Mouse (Mus musculus) embryonic fibroblast, embryonic 13.5 days (primary cell): ENCODE measurements at regions not wholly inside any gene's neighbourhood (a gene's known extent, or its start where the extent isn't known, plus 50 kb on each side); places are given as distances from the start of the nearest gene placed in this dataset.

Experiments used
- H3K27ac ChIP-seq: 2 replicates; pipeline ENCODE4 v1.5.1; 2012; ENCODE audit warnings: low read length, control low read depth, inconsistent platforms; ENCODE audit not compliant: insufficient read depth
- H3K4me1 ChIP-seq: 2 replicates; pipeline ENCODE4 v1.6.1; 2011; ENCODE audit warnings: low read length; ENCODE audit not compliant: control insufficient read depth, insufficient read depth
- H3K4me3 ChIP-seq: 2 replicates; pipeline ENCODE4 v1.5.1; 2011; ENCODE audit warnings: mild to moderate bottlenecking, control low read depth, low read length; ENCODE audit not compliant: insufficient read depth
- CTCF ChIP-seq: IDR thresholded peaks from 2 replicates; pipeline ENCODE4 v1.5.1; 2011; ENCODE audit warnings: mild to moderate bottlenecking, control low read depth, low read length, moderate library complexity, borderline replicate concordance; ENCODE audit not compliant: insufficient read depth
- POLR2A ChIP-seq: IDR thresholded peaks from 2 replicates; pipeline ENCODE4 v1.6.1; 2011; ENCODE audit warnings: low read depth, mild to moderate bottlenecking, control low read depth, low read length, moderate library complexity

- no peak for TF ChIP-seq CTCF
- no peak for TF ChIP-seq POLR2A
- H3K4me1 ChIP-seq: no peaks in the 10 kb centered on the region
- H3K27ac ChIP-seq: no peak overlapping the region
- H3K4me3 ChIP-seq: no peak overlapping the region
These were observed 898.9 kb upstream of the Acvr2a start for GRCm38 (mm10) chr2:47914986-47915485.

DNA sequence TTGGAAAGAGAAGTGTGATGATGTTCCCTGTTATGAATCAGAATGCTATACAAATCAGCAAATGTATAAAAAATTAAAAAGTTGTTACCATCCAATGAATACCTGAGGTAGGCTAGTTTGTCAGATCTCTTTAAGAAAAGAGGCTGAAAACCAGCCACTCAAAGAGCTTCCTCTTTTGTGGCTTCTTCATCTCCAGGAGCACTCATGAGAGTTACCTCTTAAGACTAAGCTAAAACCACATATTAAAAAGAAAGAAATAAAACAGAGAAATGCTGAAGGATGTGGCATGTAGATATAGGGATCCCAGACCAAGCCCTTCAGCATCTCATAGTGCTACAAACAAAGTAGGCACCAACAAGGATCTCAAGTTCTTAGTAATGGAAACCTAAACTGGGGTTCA lies 890.9 kb upstream of the Acvr2a start:
- no peak overlapping the region for H3K4me3 ChIP-seq
- no peaks in the 10 kb centered on the region for H3K4me1 ChIP-seq
- TF ChIP-seq POLR2A (no peak), CTCF (no peak)
- H3K27ac ChIP-seq: no peak overlapping the region

GRCm38 (mm10) chr2:47926620-47927019 lies 887.3 kb upstream of the Acvr2a start:
- no peaks in the 10 kb centered on the region for H3K4me1 ChIP-seq
- TF ChIP-seq CTCF: no peak
- TF ChIP-seq POLR2A: no peak
- no peak overlapping the region for H3K27ac ChIP-seq
- H3K4me3 ChIP-seq: no peak overlapping the region

GRCm38 (mm10) chr2:47945061-47945460 lies 868.8 kb upstream of the Acvr2a start:
- Histone ChIP-seq H3K27ac (no peak overlapping the region), H3K4me1 (no peaks in the 10 kb centered on the region), H3K4me3 (no peak overlapping the region)
- no peak for TF ChIP-seq CTCF
- no peak for TF ChIP-seq POLR2A

GRCm38 (mm10) chr2:47991132-47991531 lies 822.8 kb upstream of the Acvr2a start:
- H3K27ac ChIP-seq: no peak overlapping the region
- H3K4me3 ChIP-seq: no peak overlapping the region
- no peak for TF ChIP-seq CTCF
- no peak for TF ChIP-seq POLR2A
- H3K4me1 ChIP-seq: no peaks in the 10 kb centered on the region

DNA sequence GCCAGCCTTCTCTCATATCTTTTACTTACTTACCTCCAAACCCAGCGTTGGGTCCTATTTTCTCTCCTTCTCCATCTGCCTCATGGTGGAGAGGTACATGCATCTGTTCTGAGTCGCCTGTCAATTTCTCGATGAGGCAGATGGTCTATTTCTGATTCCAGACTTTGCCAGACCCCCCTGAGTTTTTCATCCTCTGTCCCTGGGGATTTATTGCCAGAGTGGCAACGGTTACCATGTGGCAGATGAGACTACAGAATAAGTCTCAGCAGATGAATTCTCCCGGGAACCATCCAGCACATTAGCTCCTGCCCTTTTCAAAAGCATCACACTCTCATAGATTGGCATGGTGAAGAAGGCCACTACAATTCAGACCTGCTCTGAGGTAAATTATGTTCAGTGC lies 819.7 kb upstream of the Acvr2a start:
- no peak for TF ChIP-seq POLR2A
- TF ChIP-seq CTCF: no peak
- Histone ChIP-seq H3K27ac (no peak overlapping the region), H3K4me3 (no peak overlapping the region), H3K4me1 (no peaks in the 10 kb centered on the region; the same call in 1 of the 2 replicates)

- no peak overlapping the region for H3K27ac ChIP-seq
- H3K4me3 ChIP-seq: no peak overlapping the region
- no peaks in the 10 kb centered on the region; the same call in 1 of the 2 replicates for H3K4me1 ChIP-seq
- TF ChIP-seq CTCF (no peak), POLR2A (no peak)
These were observed 812.7 kb upstream of the Acvr2a start for GRCm38 (mm10) chr2:48001230-48001629.

DNA sequence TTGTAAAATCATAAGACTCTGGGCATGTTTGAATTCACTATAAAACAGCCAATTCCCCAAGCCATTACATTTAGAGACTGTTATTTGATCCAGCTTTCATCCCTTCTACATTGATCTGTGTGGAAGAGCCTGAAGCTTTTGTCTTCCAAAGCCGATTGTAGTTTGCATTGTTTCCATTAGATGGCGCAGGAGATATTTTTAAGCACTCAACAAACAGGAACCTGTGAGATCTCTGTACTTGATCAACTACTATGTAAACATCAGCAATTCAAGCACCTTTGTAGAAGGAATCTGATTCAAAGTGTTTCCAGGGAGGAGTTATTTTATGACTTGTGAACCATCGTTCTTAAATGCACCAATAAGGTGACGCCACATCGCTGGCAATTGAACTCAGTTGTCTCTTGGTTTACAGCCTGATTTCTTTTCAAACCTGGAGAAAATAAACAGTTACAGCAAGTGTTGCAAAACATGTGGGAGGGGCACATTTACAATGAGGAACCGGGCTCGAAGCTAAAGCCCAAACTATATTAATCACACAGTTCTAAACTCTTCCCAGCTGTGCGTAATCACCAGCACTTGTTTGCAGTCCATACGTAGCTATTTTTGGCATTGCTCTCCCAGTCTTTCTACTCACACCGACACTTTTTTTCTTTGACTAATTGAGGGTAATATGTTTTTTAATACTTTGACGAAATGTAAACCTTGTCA lies 812.0 kb upstream of the Acvr2a start:
- Histone ChIP-seq H3K4me1 (no peaks in the 10 kb centered on the region; the same call in 1 of the 2 replicates), H3K4me3 (no peak overlapping the region), H3K27ac (peak overlapping the region; percentile 52; the same call in 1 of the 2 replicates)
- TF ChIP-seq POLR2A: no peak
- no peak for TF ChIP-seq CTCF

DNA sequence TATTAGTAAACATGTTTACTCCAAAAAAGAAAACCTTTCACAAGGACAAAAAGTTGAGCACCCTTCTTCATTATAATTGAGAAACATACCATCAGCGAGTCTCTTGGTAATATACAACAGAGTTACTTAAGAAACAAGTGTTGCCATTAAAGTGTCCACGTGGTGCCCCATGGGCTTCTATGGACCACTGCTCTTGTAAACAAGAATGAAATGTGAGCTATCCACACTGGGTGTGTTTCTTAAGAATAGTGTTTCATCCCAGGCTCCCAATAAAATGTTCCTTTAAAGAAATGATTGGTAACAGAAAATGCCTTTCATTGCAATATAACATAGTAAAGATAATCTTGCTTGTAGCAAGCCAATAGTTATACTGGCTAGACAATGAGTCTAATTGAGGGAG lies 803.6 kb upstream of the Acvr2a start:
- no peak overlapping the region for H3K4me3 ChIP-seq
- no peaks in the 10 kb centered on the region for H3K4me1 ChIP-seq
- no peak overlapping the region for H3K27ac ChIP-seq
- no peak for TF ChIP-seq POLR2A
- TF ChIP-seq CTCF: no peak

DNA sequence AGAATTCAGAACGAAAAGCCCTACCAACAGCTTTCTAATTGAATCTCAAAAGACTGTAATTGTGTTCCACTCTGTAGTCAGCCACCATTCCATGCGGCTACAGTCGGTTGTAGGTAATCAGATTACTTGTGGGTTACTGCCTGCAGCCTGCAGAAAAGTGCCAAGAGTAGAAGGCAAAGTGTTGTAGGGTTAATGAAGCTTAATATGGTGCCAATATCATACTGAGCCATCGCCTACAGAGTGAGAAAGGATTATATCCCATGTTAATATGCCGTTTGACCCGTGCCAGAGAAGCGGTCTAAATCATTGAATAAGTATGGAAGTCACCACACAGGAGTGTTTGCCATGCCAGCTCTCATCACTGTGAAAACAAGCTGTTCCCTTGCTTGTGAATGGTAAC lies 786.4 kb upstream of the Acvr2a start:
- TF ChIP-seq POLR2A (no peak), CTCF (no peak)
- no peaks in the 10 kb centered on the region for H3K4me1 ChIP-seq
- H3K27ac ChIP-seq: no peak overlapping the region
- no peak overlapping the region for H3K4me3 ChIP-seq

DNA sequence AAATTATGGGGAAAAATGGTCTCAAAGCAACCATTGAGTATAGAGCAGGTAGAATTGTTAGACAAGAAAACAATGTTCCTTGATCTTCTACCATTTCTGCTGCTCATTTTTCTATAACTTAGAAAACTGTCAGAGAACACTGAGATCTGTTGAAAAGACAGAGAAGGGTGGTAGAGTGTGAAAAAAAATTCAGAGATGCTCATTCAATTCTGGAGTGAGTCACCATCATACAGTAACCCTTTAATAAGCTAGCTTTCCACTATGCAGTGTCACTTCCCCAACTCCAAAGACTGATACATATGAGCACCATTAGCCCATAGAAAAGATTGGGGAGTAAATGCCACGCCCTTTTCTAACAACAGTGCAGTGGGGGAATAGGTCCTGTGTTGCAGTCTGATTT lies 752.5 kb upstream of the Acvr2a start:
- TF ChIP-seq CTCF: no peak
- no peak for TF ChIP-seq POLR2A
- Histone ChIP-seq H3K4me3 (no peak overlapping the region), H3K27ac (no peak overlapping the region), H3K4me1 (no peaks in the 10 kb centered on the region)
